Mouse (Mus musculus) hindbrain, embryonic 16.5 days (tissue): ENCODE measurements around the gene Rtkn2. TPM values are rescaled to one million over a fixed set of nuclear protein-coding genes. Genes with fewer than 3 reads are reported as not detected.

ENCODE experiments used
- ATAC-seq: fragments of 200-750 bp; cut with Nextera tagmentation; 2 replicates; pipeline ENCODE4 v1.8.0; 2017; ENCODE audit warnings: moderate TSS enrichment, moderate library complexity
- H3K27ac ChIP-seq: fragments of 300-500 bp; sonication (generic); 2 replicates; pipeline ENCODE4 v1.5.1; 2014; ENCODE audit warnings: low read depth, mild to moderate bottlenecking, control low read depth, low read length, moderate library complexity
- H3K27me3 ChIP-seq: fragments of 300-500 bp; sonication (generic); replicated peaks from 2 replicates; pipeline ENCODE4 v1.6.1; 2014; ENCODE audit warnings: low read length; ENCODE audit not compliant: control insufficient read depth, insufficient read depth
- H3K36me3 ChIP-seq: fragments of 300-500 bp; sonication (generic); 2 replicates; pipeline ENCODE4 v1.6.1; 2014; ENCODE audit warnings: mild to moderate bottlenecking, low read length, moderate library complexity, mixed read lengths; ENCODE audit not compliant: control insufficient read depth, insufficient read depth
- H3K4me1 ChIP-seq: fragments of 300-500 bp; sonication (generic); 2 replicates; pipeline ENCODE4 v1.6.1; 2014; ENCODE audit warnings: low read depth, low read length; ENCODE audit not compliant: control insufficient read depth, insufficient read depth
- H3K4me2 ChIP-seq: fragments of 300-500 bp; sonication (generic); 2 replicates; pipeline ENCODE4 v1.6.1; 2014; ENCODE audit warnings: mild to moderate bottlenecking, low read length, control low read depth, moderate library complexity
- H3K4me3 ChIP-seq: fragments of 300-500 bp; sonication (generic); 2 replicates; pipeline ENCODE4 v1.5.1; 2014; ENCODE audit warnings: mild to moderate bottlenecking, low read length, control low read depth, moderate library complexity
- H3K9ac ChIP-seq: fragments of 300-500 bp; sonication (generic); 2 replicates; pipeline ENCODE4 v1.6.1; 2014; ENCODE audit warnings: low read depth, mild to moderate bottlenecking, control low read depth, low read length, moderate library complexity
- H3K9me3 ChIP-seq: fragments of 300-500 bp; sonication (generic); 2 replicates; pipeline ENCODE4 v1.6.1; 2014; ENCODE audit warnings: mild to moderate bottlenecking, low read length, moderate library complexity; ENCODE audit not compliant: control insufficient read depth
- WGBS: fragments of 180-500 bp; shearing (Covaris S2); extraction: QIAGEN DNeasy Blood & Tissue Kit; methylation state at CpG from one replicate; pipeline ENCODE4 v1.1.7; 2014; 5-methylcytosine and 5-hydroxymethylcytosine counted together
- polyA plus RNA-seq: library from polyadenylated mRNA; unstranded; fragments of >200 nt; fragmentation: Nextera tagmentation; extraction: Ambion mirVana; gene quantifications from 2 replicates; pipeline ENCODE4 v1.2.1, GENCODE M21; 2015

The Rtkn2 gene
- polyA plus RNA-seq, 1 experiment from 2014 or later = 4.4 TPM

GRCm38 (mm10) chr10:68107716-68108115 lies 128.3 kb downstream of the Rtkn2 start:
- Histone ChIP-seq H3K27ac (no peak overlapping the region), H3K36me3 (no peaks in the 10 kb centered on the region), H3K4me2 (no peak overlapping the region), H3K4me3 (no peak overlapping the region), H3K9ac (no peak overlapping the region), H3K9me3 (no peaks in the 10 kb centered on the region), H3K27me3 (no peaks in the 10 kb centered on the region), H3K4me1 (peaks cover 21% of the 10 kb centered on the region)
- ATAC-seq = no peak
- WGBS = 87% methylated on average over 6 of the region's 6 CpGs

Other genes starting within 250 kb of the Rtkn2 start
- 6.9 and 7.5 TPM in 2 replicates for gene Zfp365, start 66.9 kb upstream of the Rtkn2 start, polyA plus RNA-seq